Mouse (Mus musculus): ENCODE data around the gene Tmem198b.

Gene Tmem198b

GRCm38 (mm10) chr10:128801981-128802495 is 2.1 kb downstream of the Tmem198b start:
- no peak for DNase-seq (ENCODE audit: low spot score in 2 of 2)

- no peak for DNase-seq (ENCODE audit: low spot score in 2 of 2)
Observed at GRCm38 (mm10) chr10:128798676-128799075, 5.5 kb downstream of the Tmem198b start.

- DNase-seq (ENCODE audit: low spot score in 2 of 2) = no peak
Observed at GRCm38 (mm10) chr10:128795581-128795980, 8.6 kb downstream of the Tmem198b start.

- DNase-seq (ENCODE audit: low spot score in 2 of 2) = no peak
Observed at GRCm38 (mm10) chr10:128794391-128794790, 9.8 kb downstream of the Tmem198b start.

- DNase-seq (ENCODE audit: low spot score in 2 of 2) = no peak
Observed at GRCm38 (mm10) chr10:128793258-128793657, 10.9 kb downstream of the Tmem198b start.

- DNase-seq (ENCODE audit: low spot score in 2 of 2) = no peak
Observed at GRCm38 (mm10) chr10:128792041-128792440, 12.1 kb downstream of the Tmem198b start.

GRCm38 (mm10) chr10:128790398-128791124 is 13.6 kb downstream of the Tmem198b start, which contains the start of gene Mmp19:
Gene Mmp19, plus strand, starts transcription at chr10:128790910.
- DNase-seq (ENCODE audit: low spot score in 2 of 2) = no peak

GRCm38 (mm10) chr10:128780200-128780599 is 24.0 kb downstream of the Tmem198b start:
- DNase-seq (ENCODE audit: low spot score in 2 of 2) = no peak

GRCm38 (mm10) chr10:128779011-128779795 is 25.0 kb downstream of the Tmem198b start:
- DNase-seq (ENCODE audit: low spot score in 2 of 2) = no peak

GRCm38 (mm10) chr10:128778441-128778840 is 25.7 kb downstream of the Tmem198b start:
- DNase-seq (ENCODE audit: low spot score in 2 of 2) = no peak

- DNase-seq (ENCODE audit: low spot score in 2 of 2) = no peak
Observed at GRCm38 (mm10) chr10:128773685-128774084, 30.5 kb downstream of the Tmem198b start.

- no peak for DNase-seq (ENCODE audit: low spot score in 2 of 2)
Observed at GRCm38 (mm10) chr10:128772895-128773294, 31.3 kb downstream of the Tmem198b start.

Data from frontal cortex, postnatal 36 days (tissue).